In the genomic region with DNA sequence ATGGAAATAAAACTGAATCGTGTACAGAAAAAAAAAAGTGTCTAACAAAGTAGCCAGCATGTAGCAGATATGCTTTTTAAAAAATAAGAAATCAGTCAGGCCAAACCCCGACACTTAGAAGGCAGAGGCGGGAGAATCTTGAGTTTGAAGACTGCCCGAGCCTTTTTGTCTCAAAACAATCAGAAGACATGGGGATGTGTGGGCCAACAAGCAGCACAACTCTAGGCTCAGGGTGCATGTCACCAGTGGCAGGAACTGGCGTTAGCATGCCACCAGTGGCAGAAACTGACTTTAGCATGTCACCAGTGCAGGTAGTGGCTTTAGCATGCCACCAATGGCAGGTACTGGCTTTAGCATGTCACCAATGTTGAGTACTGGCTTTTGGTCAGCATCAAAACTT, we compare ENCODE assay signal across 42 mouse cellular contexts. TPM values are rescaled to one million over a fixed set of nuclear protein-coding genes. Genes with fewer than 3 reads are reported as not detected.
"Had no signal": no experiment of that assay in that cellular context is flagged by ENCODE, and none has a peak within 500 bp of the region (broad histone marks: within the 10 kb centered on the region; RNA-seq: fewer than 3 reads in every experiment).

No protein-coding gene starts in this region.

- H3K36me3 ChIP-seq: limb, embryonic 10.5 days; limb, embryonic 12.5 days; limb, embryonic 13.5 days; limb, embryonic 15.5 days; liver, embryonic 12.5 days; liver, embryonic 13.5 days; liver, embryonic 15.5 days; lung, embryonic 15.5 days; midbrain, embryonic 10.5 days; midbrain, embryonic 12.5 days; midbrain, embryonic 13.5 days; midbrain, embryonic 15.5 days; neural tube, embryonic 12.5 days had no signal

- H3K4me3 ChIP-seq: limb, embryonic 10.5 days; limb, embryonic 12.5 days; limb, embryonic 13.5 days; limb, embryonic 15.5 days; liver, embryonic 12.5 days; liver, embryonic 13.5 days; liver, embryonic 15.5 days; lung, embryonic 15.5 days; megakaryocyte, embryonic 14.5 days; midbrain, embryonic 10.5 days; midbrain, embryonic 12.5 days; midbrain, embryonic 13.5 days; midbrain, embryonic 15.5 days; myocyte; neural tube, embryonic 12.5 days had no signal

- H3K4me1 ChIP-seq: limb, embryonic 15.5 days; liver, embryonic 12.5 days; liver, embryonic 13.5 days; liver, embryonic 15.5 days; lung, embryonic 15.5 days; megakaryocyte, embryonic 14.5 days had no signal

- ATAC-seq: liver, embryonic 12.5 days; liver, postnatal 0 days; midbrain, embryonic 13.5 days; midbrain, embryonic 15.5 days; midbrain, embryonic 16.5 days had no signal

- H3K27me3 ChIP-seq: limb, embryonic 13.5 days; limb, embryonic 15.5 days; liver, embryonic 12.5 days; liver, embryonic 13.5 days; liver, embryonic 15.5 days; lung, embryonic 15.5 days; midbrain, embryonic 12.5 days; midbrain, embryonic 13.5 days; midbrain, embryonic 15.5 days; neural tube, embryonic 12.5 days had no signal

- H3K9ac ChIP-seq: limb, embryonic 12.5 days; limb, embryonic 13.5 days; limb, embryonic 15.5 days; liver, embryonic 12.5 days; liver, embryonic 13.5 days; liver, embryonic 14.5 days; liver, embryonic 15.5 days; liver, postnatal 0 days; lung, embryonic 14.5 days; lung, embryonic 15.5 days; midbrain, embryonic 12.5 days; midbrain, embryonic 13.5 days; midbrain, embryonic 15.5 days; neural tube, embryonic 12.5 days had no signal

- DNase-seq: left cerebral cortex, postnatal 4 days; liver; liver, embryonic 13.5 days; liver, postnatal 0 days had no signal

- H3K27ac ChIP-seq: limb, embryonic 10.5 days; limb, embryonic 12.5 days; limb, embryonic 13.5 days; limb, embryonic 15.5 days; liver, embryonic 12.5 days; liver, embryonic 13.5 days; liver, embryonic 14.5 days; liver, embryonic 15.5 days; lung, embryonic 15.5 days; macrophage; midbrain, embryonic 10.5 days; midbrain, embryonic 12.5 days; midbrain, embryonic 13.5 days; midbrain, embryonic 15.5 days; neural tube, embryonic 12.5 days had no signal

- H3K4me2 ChIP-seq: limb, embryonic 12.5 days; limb, embryonic 13.5 days; limb, embryonic 15.5 days; liver, embryonic 11.5 days; liver, embryonic 12.5 days; liver, embryonic 13.5 days; liver, embryonic 15.5 days; lung, embryonic 14.5 days; lung, embryonic 15.5 days; midbrain, embryonic 11.5 days; midbrain, embryonic 12.5 days; midbrain, embryonic 13.5 days; midbrain, embryonic 15.5 days; neural tube, embryonic 12.5 days had no signal

- H3K9me3 ChIP-seq: limb, embryonic 10.5 days; limb, embryonic 12.5 days; limb, embryonic 13.5 days; limb, embryonic 15.5 days; liver, embryonic 12.5 days; liver, embryonic 13.5 days; liver, embryonic 15.5 days; lung, embryonic 15.5 days; midbrain, embryonic 10.5 days; midbrain, embryonic 12.5 days; midbrain, embryonic 13.5 days; midbrain, embryonic 15.5 days; neural tube, embryonic 12.5 days had no signal

RNA-seq across cellular contexts. Expression of a gene that starts 23.9 kb away (rescaled TPM):
- total RNA-seq: left cerebral cortex, postnatal 10 days; left cerebral cortex, postnatal 14 days; left cerebral cortex, postnatal 25 days; left cerebral cortex, postnatal 36 days; megakaryocyte progenitor cell, adult 5-6 weeks; megakaryocyte, adult 5-6 weeks; megakaryocyte-erythroid progenitor cell, adult 5-6 weeks; monocyte, adult 5-6 weeks had no signal
- polyA plus RNA-seq: limb, embryonic 10.5 days; limb, embryonic 11.5 days; limb, embryonic 12.5 days; limb, embryonic 13.5 days; limb, embryonic 14.5 days; limb, embryonic 15.5 days; liver, adult 2 months; liver, embryonic 11.5 days; liver, embryonic 12.5 days; liver, embryonic 13.5 days; liver, embryonic 14.5 days; liver, embryonic 15.5 days; liver, embryonic 16.5 days; liver, postnatal 0 days; lung, adult 2 months; lung, embryonic 14.5 days; lung, embryonic 15.5 days; lung, embryonic 16.5 days; lung, postnatal 0 days; macrophage; midbrain, embryonic 10.5 days; midbrain, embryonic 11.5 days; midbrain, embryonic 12.5 days; midbrain, embryonic 13.5 days; midbrain, embryonic 14.5 days; midbrain, embryonic 15.5 days; midbrain, embryonic 16.5 days; midbrain, postnatal 0 days; myocyte; neural tube, embryonic 11.5 days; neural tube, embryonic 12.5 days had no signal
